Mouse (Mus musculus): ENCODE measurements around the gene Stk25. TPM values are rescaled to one million over a fixed set of nuclear protein-coding genes. Genes with fewer than 3 reads are reported as not detected.

Gene Stk25
- total and polyA plus RNA-seq, 2 experiments = 22.0 to 41.4 TPM

DNA sequence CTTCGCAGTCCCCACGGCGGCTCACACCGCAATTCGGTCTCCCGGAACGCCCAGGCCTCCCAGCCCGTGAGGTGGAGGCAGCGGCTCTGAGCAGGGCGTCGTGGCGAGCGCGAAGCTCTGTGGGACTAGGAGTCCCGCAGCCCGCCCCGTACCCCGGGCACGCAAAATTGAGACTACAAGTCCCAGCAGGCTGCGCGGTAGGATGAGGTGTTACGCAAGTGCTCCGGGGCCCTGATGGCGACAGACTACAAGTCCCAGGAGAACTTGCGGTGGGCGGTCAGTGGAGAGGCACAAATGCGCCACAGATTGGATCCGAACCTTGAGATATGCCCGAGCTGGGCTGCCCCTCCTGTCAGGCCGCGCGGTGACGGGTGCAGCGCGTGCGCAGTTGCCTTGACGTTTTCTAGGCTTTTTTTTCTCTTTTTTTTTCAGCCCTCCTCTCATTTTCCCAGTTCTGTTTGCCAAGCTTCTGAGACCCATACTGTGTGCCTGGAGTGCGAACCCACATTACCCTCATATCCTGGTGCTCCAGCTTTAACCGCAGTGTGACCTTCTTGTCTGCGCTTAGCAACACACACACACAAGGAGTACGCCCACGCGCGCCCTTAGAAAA, 22.8 kb downstream of the Stk25 start:
- peaks cover 13% of the 10 kb centered on the region for H3K4me1 ChIP-seq (ENCODE audit: control insufficient read depth, insufficient read depth, low read length)
- peak overlapping the region; percentile 93 for H3K9ac ChIP-seq (ENCODE audit: low read depth, low read length)
- peaks cover 23% of the 10 kb centered on the region; the same call in 1 of the 2 replicates for H3K79me2 ChIP-seq (ENCODE audit: control insufficient read depth, insufficient read depth, low read length)
- TF ChIP-seq CTCF (IDR thresholded peaks at IDR 0.05; ENCODE audit: low read depth, low read length) (no peak), POLR2A (IDR thresholded peaks at IDR 0.05; ENCODE audit: extremely low read depth, insufficient read depth, low read length) (peak; percentile 85)
- H3K27ac ChIP-seq (replicated peaks; ENCODE audit: insufficient read depth, low read depth, low read length) = peak overlapping the region; percentile 71
- no peaks in the 10 kb centered on the region for H3K36me3 ChIP-seq (ENCODE audit: control insufficient read depth, insufficient read depth, low read length)
- WGBS = 1% methylated on average over 44 of the region's 44 CpGs
- no peaks in the 10 kb centered on the region for H3K27me3 ChIP-seq (ENCODE audit: control insufficient read depth, insufficient read depth, low read length)
- peak overlapping the region; percentile 91 for H3K4me3 ChIP-seq (ENCODE audit: insufficient read depth, low read depth, low read length)
- peak; percentile 97 for DNase-seq (ENCODE audit: extremely low read depth, low read depth, low spot score)

- H3K4me1 ChIP-seq (ENCODE audit: control insufficient read depth, insufficient read depth, low read length) = peaks cover 13% of the 10 kb centered on the region
Observed at GRCm38 (mm10) chr1:93635091-93635579, 23.3 kb downstream of the Stk25 start.

DNA sequence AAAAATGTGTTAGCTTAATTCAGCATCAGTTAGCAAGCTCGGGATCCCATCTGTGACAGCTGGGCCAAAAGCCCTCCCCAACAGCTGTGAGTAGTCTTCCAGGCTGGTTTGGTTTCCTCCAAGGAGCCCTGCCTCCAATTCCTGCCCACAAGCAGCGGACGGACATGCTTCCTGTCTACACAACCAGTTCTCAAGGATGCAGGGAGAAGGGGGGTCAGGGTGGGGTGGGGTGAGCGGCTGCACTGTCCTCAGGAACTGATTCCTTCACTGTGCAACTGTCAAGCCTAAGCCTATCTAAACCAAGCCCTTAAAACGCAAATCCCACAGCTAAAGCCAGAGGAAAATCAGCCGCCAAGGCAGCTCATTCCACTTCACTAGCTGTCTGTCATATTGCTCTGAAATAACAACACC, 24.0 kb downstream of the Stk25 start:
- H3K27me3 ChIP-seq (ENCODE audit: control insufficient read depth, insufficient read depth, low read length) = no peaks in the 10 kb centered on the region
- H3K36me3 ChIP-seq (ENCODE audit: control insufficient read depth, insufficient read depth, low read length) = no peaks in the 10 kb centered on the region
- peak overlapping the region; percentile 93 for H3K9ac ChIP-seq (ENCODE audit: low read depth, low read length)
- peak; percentile 23 for DNase-seq (ENCODE audit: extremely low read depth, low read depth, low spot score)
- peaks cover 13% of the 10 kb centered on the region for H3K4me1 ChIP-seq (ENCODE audit: control insufficient read depth, insufficient read depth, low read length)
- peaks cover 23% of the 10 kb centered on the region; the same call in 1 of the 2 replicates for H3K79me2 ChIP-seq (ENCODE audit: control insufficient read depth, insufficient read depth, low read length)
- peak overlapping the region; percentile 69 for H3K27ac ChIP-seq (replicated peaks; ENCODE audit: insufficient read depth, low read depth, low read length)
- 36% methylated on average over 6 of the region's 6 CpGs for WGBS
- H3K4me3 ChIP-seq (ENCODE audit: insufficient read depth, low read depth, low read length) = peak overlapping the region; percentile 91
- no peak for TF ChIP-seq CTCF (IDR thresholded peaks at IDR 0.05; ENCODE audit: low read depth, low read length)
- TF ChIP-seq POLR2A (IDR thresholded peaks at IDR 0.05; ENCODE audit: extremely low read depth, insufficient read depth, low read length) = no peak

More at GRCm38 (mm10) chr1:93635091-93635579, 23.3 kb downstream of the Stk25 start:
- DNase-seq (ENCODE audit: extremely low read depth, low read depth, low spot score) = peak; percentile 38
- Histone ChIP-seq H3K79me2 (ENCODE audit: control insufficient read depth, insufficient read depth, low read length) (peaks cover 23% of the 10 kb centered on the region; the same call in 1 of the 2 replicates), H3K36me3 (ENCODE audit: control insufficient read depth, insufficient read depth, low read length) (no peaks in the 10 kb centered on the region), H3K9ac (ENCODE audit: low read depth, low read length) (peak overlapping the region; percentile 93), H3K4me3 (ENCODE audit: insufficient read depth, low read depth, low read length) (peak overlapping the region; percentile 91), H3K27me3 (ENCODE audit: control insufficient read depth, insufficient read depth, low read length) (no peaks in the 10 kb centered on the region), H3K27ac (replicated peaks; ENCODE audit: insufficient read depth, low read depth, low read length) (peak overlapping the region; percentile 69)
- under 1% methylated on average over 58 of the region's 58 CpGs for WGBS
- TF ChIP-seq CTCF (IDR thresholded peaks at IDR 0.05; ENCODE audit: low read depth, low read length) = no peak
- TF ChIP-seq POLR2A (IDR thresholded peaks at IDR 0.05; ENCODE audit: extremely low read depth, insufficient read depth, low read length) = no peak

DNA sequence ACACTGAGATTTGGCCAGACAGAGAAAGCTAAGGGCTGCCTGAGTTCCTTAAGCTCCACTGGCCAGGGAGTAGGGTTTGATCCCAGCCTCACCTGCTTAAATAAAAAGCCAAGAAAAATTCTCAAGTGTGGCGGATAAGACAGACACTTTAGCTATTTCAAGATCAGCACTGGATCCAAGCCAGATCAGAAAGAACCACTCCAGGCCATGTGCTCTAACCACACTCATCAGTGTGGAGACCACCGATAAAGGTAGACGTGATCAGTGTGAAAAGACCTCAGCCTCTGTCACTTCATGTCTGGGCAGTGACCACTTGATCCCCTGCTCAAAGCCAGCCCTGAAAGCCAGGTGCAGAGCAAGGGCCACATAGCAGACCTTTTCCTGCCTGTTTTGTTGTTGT, 25.7 kb downstream of the Stk25 start:
- WGBS = 89% methylated on average over 3 of the region's 3 CpGs
- Histone ChIP-seq H3K4me3 (ENCODE audit: insufficient read depth, low read depth, low read length) (no peak overlapping the region), H3K9ac (ENCODE audit: low read depth, low read length) (no peak overlapping the region), H3K27me3 (ENCODE audit: control insufficient read depth, insufficient read depth, low read length) (no peaks in the 10 kb centered on the region), H3K27ac (replicated peaks; ENCODE audit: insufficient read depth, low read depth, low read length) (no peak overlapping the region), H3K79me2 (ENCODE audit: control insufficient read depth, insufficient read depth, low read length) (peaks cover 23% of the 10 kb centered on the region; the same call in 1 of the 2 replicates), H3K36me3 (ENCODE audit: control insufficient read depth, insufficient read depth, low read length) (peaks cover 8% of the 10 kb centered on the region), H3K4me1 (ENCODE audit: control insufficient read depth, insufficient read depth, low read length) (peaks cover 13% of the 10 kb centered on the region)
- no peak for DNase-seq (ENCODE audit: extremely low read depth, low read depth, low spot score)
- TF ChIP-seq POLR2A (IDR thresholded peaks at IDR 0.05; ENCODE audit: extremely low read depth, insufficient read depth, low read length) (no peak), CTCF (IDR thresholded peaks at IDR 0.05; ENCODE audit: low read depth, low read length) (no peak)

GRCm38 (mm10) chr1:93630796-93631195, 27.7 kb downstream of the Stk25 start:
- 82% methylated on average over 3 of the region's 3 CpGs for WGBS
- Histone ChIP-seq H3K9ac (ENCODE audit: low read depth, low read length) (no peak overlapping the region), H3K79me2 (ENCODE audit: control insufficient read depth, insufficient read depth, low read length) (peaks cover 23% of the 10 kb centered on the region; the same call in 1 of the 2 replicates), H3K36me3 (ENCODE audit: control insufficient read depth, insufficient read depth, low read length) (peaks cover 21% of the 10 kb centered on the region), H3K4me3 (ENCODE audit: insufficient read depth, low read depth, low read length) (no peak overlapping the region), H3K4me1 (ENCODE audit: control insufficient read depth, insufficient read depth, low read length) (peaks cover 10% of the 10 kb centered on the region), H3K27me3 (ENCODE audit: control insufficient read depth, insufficient read depth, low read length) (no peaks in the 10 kb centered on the region), H3K27ac (replicated peaks; ENCODE audit: insufficient read depth, low read depth, low read length) (no peak overlapping the region)
- no peak for DNase-seq (ENCODE audit: extremely low read depth, low read depth, low spot score)
- no peak for TF ChIP-seq CTCF (IDR thresholded peaks at IDR 0.05; ENCODE audit: low read depth, low read length)
- TF ChIP-seq POLR2A (IDR thresholded peaks at IDR 0.05; ENCODE audit: extremely low read depth, insufficient read depth, low read length) = no peak

GRCm38 (mm10) chr1:93624502-93624901, 34.0 kb downstream of the Stk25 start:
- Histone ChIP-seq H3K79me2 (ENCODE audit: control insufficient read depth, insufficient read depth, low read length) (no peaks in the 10 kb centered on the region), H3K36me3 (ENCODE audit: control insufficient read depth, insufficient read depth, low read length) (peaks cover 63% of the 10 kb centered on the region), H3K4me1 (ENCODE audit: control insufficient read depth, insufficient read depth, low read length) (no peaks in the 10 kb centered on the region), H3K27me3 (ENCODE audit: control insufficient read depth, insufficient read depth, low read length) (no peaks in the 10 kb centered on the region), H3K9ac (ENCODE audit: low read depth, low read length) (no peak overlapping the region), H3K27ac (replicated peaks; ENCODE audit: insufficient read depth, low read depth, low read length) (no peak overlapping the region), H3K4me3 (ENCODE audit: insufficient read depth, low read depth, low read length) (no peak overlapping the region)
- DNase-seq (ENCODE audit: extremely low read depth, low read depth, low spot score) = no peak
- 89% methylated on average over 1 of the region's 1 CpGs for WGBS
- TF ChIP-seq CTCF (IDR thresholded peaks at IDR 0.05; ENCODE audit: low read depth, low read length) (no peak), POLR2A (IDR thresholded peaks at IDR 0.05; ENCODE audit: extremely low read depth, insufficient read depth, low read length) (no peak)

Measured in liver, adult 2 months (tissue).